Mouse (Mus musculus) neutrophil, adult 5-6 weeks (primary cell): ENCODE measurements around the gene Ttc21a. TPM values are rescaled to one million over a fixed set of nuclear protein-coding genes. Genes with fewer than 3 reads are reported as not detected.
"Not testable (repeated sequence)": the region's sequence is repeated elsewhere in the genome, so short reads cannot be mapped to it uniquely, and the experiment has no call there.

Experiments
- ATAC-seq: fragments of 151-379, 151-347 bp; 2 replicates; pipeline ENCODE4 v1.8.0; 2017; ENCODE audit warnings: mild to moderate bottlenecking, moderate TSS enrichment; ENCODE audit not compliant: insufficient number of reproducible peaks, poor library complexity, low FRiP score, severe bottlenecking; ENCODE audit errors: extremely low read depth
- total RNA-seq: library from RNA; stranded (forward); fragments of 200-1000 nt; gene quantifications from 2 replicates; pipeline ENCODE4 v1.2.3, GENCODE M21; 2017

Ttc21a gene
- total RNA-seq, 1 experiment from 2014 or later: 0.35 TPM

DNA sequence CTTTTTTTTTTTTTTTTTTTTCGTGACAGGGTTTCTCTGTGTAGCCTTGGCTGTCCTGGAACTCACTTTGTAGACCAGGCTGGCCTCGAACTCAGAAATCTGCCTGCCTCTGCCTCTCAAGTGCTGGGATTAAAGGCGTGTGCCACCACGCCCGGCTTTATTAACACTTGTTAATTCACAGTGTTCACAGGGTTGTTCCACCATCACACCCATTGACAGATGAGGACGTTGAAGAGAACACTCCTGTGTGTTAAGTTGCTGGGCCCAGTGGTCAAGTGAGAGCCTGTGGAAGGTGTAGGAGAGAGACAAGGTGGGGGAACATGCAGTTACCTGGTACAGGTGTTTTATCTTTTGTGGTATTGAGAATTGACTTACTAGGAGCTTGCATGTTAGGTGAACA, 74.8 kb downstream of the Ttc21a start:
- not testable (repeated sequence) for ATAC-seq

DNA sequence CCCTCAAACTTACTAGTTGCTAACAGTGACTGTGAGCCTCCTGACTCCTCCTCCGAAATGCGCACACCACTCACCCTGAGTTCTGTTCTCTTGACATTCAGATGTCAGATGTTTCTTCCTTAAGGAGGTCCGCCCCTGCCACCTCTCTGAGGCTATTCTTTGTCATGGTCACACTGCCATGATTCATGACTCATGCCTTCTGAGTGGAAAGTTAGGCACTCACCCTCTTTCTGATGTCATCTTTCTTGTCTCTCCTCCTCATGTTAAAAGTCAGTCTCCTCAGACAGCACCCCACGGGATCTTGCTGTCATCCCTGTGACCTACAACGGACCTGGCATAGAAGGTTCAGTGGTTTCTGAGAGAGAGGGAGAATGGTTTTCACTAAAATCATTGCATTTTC, 75.4 kb downstream of the Ttc21a start:
- ATAC-seq: no peak

DNA sequence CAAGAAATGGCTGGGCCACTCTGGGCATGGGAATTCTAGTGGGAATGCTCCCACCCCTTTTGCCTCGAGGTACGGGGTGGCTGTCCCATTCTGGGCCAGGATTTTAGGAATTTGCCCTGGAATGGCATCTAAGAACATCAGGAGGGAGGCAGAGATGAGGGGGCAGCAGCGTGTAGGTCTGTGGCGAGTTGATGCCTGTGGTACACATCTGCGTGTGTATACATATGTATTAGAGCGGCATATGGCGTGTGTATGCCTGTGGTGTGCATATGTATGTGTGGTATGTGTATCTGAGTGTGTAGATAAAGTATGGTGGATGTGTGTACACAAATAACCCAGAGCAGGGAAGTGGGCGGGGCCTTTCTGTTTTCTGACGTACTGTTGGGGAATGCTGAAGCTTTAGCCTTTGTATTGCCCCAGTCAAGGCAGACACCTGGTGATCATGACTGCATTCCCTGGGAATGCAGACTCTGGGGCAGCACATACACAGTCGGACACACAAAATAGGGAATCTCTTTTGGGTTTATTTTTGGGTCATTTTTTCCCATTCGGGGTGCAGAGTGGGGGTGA, 75.9 kb downstream of the Ttc21a start:
- no peak for ATAC-seq

DNA sequence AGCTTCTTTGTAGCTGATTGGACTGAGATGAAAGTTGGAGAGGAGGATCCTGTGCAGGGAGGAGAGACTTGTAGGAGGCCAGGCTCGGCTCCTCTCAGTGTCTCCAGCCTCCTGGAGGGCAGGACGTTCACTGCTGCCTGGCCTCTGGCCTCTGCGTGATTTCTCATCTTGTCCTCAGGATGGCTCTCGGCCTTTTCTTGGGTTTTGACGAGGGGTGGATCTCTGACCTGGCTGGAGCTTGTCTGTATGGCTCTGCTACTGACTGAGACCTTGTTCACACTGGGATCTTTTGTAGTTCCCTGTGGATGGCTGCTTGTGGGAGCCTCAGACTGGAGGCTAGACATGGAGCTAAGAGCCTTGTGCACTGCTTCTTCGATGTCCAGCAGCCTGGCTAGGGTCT, 77.4 kb downstream of the Ttc21a start:
- no peak for ATAC-seq

DNA sequence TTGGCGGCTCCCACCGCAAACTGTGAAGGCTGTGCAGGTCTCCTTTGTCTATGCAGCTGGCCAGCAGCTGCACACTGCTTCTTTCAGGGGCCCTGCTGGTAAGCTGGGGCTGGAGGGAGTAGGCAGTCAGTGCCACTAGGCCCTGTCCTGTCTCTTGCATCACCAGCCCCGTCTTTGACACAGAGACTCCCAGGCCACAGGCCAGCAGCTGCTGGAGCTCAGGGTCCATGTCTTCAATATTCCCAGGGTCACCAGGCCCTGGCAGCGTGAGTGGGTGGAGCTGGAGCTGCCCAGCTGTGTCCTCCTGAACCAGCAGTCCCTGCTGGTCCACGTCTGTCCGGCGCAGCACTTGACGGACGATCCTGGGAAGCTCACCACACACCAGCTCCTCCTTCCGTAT, 79.5 kb downstream of the Ttc21a start:
- no peak for ATAC-seq

Other genes with a start within 250 kb of the Ttc21a start
- gene Scn10a, start 218.3 kb upstream of the Ttc21a start, total RNA-seq: not detected in 2 replicates
- not detected in 2 replicates for gene Scn11a, start 112.2 kb upstream of the Ttc21a start, total RNA-seq
- gene Wdr48, start 42.7 kb upstream of the Ttc21a start, total RNA-seq: 90.0 and 97.9 TPM in 2 replicates
- 1.7 and 3.6 TPM in 2 replicates for gene Gorasp1, start within 50 bp of the Ttc21a start, total RNA-seq
- gene Csrnp1, start 47.1 kb downstream of the Ttc21a start, total RNA-seq: 105 and 114 TPM in 2 replicates
- gene Xirp1, start 86.0 kb downstream of the Ttc21a start, total RNA-seq: not detected in 2 replicates
- 12.9 and 15.5 TPM in 2 replicates for gene Cx3cr1, start 132.3 kb downstream of the Ttc21a start, total RNA-seq
- not detected in 2 replicates for gene Ccr8, start 154.5 kb downstream of the Ttc21a start, total RNA-seq
- gene Slc25a38, start 172.8 kb downstream of the Ttc21a start, total RNA-seq: 25.1 and 29.1 TPM in 2 replicates
- gene Rpsa, start 190.1 kb downstream of the Ttc21a start, total RNA-seq: 1,686 and 1,792 TPM in 2 replicates
- gene Mobp, start 212.1 kb downstream of the Ttc21a start, total RNA-seq: not detected in 2 replicates